Mouse (Mus musculus) testis, postnatal 14 days (tissue): ENCODE data around the gene H3f3b.

Source experiments
- DNase-seq: peaks from one replicate; pipeline ENCODE4 v3.0.0; 2021; ENCODE audit warnings: low spot score

The H3f3b gene

DNA sequence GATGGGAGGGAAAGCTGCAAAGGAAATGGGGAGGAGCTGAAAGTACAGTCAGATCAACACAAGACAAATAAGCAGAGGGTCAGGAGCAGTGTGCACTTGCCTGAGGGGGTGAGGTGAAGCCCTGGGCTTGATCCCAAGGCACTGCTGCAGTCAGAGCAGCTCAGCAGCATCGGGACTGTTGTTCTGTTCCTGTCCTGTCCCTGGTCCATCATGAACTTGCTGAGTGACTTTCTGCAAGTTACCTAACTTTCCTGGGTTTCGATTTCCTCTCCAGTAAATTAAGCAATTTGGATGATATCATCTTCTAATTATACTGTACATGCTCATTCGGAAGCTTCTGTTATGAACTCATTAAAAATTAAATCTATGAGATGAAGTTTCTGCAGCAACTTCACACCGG lies at the start of gene H3f3b:
H3f3b (minus strand) TSS at position 207 of the 400 bp plus-strand sequence.
- no peak for DNase-seq

DNA sequence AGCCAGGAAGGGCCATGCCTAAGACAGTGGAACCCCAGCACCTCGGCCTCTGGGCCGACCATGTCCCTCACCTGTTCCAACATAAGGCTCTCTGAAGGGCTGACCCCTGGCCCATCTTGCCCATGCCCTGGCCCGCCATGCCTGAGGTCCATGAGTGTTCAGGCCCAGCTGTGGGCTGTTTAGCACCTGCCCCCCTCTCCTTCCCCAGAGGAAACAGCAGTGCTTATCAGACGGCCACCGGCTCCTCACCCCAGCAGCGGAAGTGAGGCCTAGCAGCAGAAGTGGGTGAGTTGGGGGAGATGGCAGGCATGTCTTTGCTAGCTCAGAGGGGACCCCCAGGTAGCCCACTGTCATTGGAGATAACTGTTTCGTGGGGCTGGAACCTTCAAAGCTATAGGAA lies 49.1 kb upstream of the H3f3b start:
- no peak for DNase-seq

GRCm38 (mm10) chr11:116076266-116076540 lies 48.4 kb upstream of the H3f3b start:
- no peak for DNase-seq

GRCm38 (mm10) chr11:116075539-116076265 lies 47.9 kb upstream of the H3f3b start:
- peak; percentile 53 for DNase-seq

DNA sequence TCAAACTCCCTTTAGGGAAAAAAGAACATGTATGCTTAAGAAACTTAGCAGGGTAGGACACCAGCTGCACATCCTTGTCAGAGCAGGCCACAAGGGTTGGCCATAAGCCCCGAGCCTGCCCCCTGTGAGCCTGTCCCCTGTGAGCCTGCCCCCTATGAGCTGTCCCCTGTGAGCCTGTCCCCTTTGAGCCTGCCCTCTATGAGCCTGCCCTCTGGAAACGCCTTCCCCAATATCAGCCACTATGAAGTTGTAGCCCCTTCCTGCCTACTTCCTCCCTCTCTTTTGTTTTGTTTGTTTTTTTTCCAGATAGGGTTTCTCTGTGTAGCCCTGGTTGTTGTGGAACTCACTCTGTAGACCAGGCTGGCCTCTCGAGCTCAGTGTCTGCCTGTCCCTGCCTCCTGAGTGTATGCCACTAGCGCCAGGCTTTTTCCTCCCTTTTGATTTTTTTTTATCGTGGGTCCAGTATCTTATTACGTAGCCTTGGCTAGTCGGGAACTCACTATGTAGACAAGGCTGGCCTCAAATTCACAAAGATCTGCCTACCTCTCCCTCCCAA lies 46.8 kb upstream of the H3f3b start:
- no peak for DNase-seq

DNA sequence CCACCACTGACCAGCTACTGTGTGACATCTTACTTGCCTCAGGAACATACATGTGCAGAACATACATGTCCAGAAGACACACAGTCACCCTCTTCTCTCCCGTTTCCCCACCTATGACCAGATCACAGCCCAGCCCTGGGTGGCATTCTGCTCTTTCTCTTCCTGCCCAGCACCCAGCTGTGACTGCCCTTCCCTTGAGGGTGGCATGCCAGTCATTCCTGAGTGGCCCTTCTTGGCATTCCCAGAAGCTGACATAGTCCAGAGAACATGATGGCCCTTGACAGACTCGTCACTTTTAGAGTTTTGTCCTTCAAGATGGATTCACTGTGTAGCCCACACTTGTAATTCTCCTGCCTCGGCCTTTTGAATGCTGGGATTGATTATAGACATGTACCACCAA lies 44.8 kb upstream of the H3f3b start:
- no peak for DNase-seq

GRCm38 (mm10) chr11:116071510-116071909 lies 43.7 kb upstream of the H3f3b start:
- no peak for DNase-seq

- DNase-seq: no peak
These were observed 37.6 kb upstream of the H3f3b start for GRCm38 (mm10) chr11:116065345-116065744.

GRCm38 (mm10) chr11:116064187-116064867 lies 36.6 kb upstream of the H3f3b start:
- no peak for DNase-seq

- DNase-seq: no peak
These were observed 35.8 kb upstream of the H3f3b start for GRCm38 (mm10) chr11:116063562-116063961.

GRCm38 (mm10) chr11:116062521-116062920 lies 34.8 kb upstream of the H3f3b start:
- DNase-seq: no peak

GRCm38 (mm10) chr11:116061641-116062415 lies 34.1 kb upstream of the H3f3b start:
- no peak for DNase-seq

DNA sequence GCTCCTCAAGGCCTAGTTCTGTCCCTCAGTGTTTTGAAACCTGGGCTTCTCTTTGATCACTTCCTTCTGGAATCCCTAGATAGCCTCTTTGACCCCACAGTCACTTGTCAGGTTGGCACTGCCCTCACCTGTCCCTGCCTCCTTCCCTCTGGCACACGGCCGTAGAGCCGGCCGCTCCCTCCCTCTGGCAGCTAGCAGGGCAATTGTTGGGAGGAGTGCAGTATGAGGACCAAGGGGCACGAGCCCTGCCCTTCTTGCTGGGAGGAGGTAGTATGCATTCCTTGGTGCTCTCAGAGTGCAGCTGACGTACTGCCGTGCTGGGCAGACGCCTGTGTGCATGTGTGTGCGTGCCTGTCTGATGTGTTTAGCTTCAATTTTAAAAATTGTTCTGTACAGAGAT lies 32.8 kb upstream of the H3f3b start:
- DNase-seq: no peak

DNA sequence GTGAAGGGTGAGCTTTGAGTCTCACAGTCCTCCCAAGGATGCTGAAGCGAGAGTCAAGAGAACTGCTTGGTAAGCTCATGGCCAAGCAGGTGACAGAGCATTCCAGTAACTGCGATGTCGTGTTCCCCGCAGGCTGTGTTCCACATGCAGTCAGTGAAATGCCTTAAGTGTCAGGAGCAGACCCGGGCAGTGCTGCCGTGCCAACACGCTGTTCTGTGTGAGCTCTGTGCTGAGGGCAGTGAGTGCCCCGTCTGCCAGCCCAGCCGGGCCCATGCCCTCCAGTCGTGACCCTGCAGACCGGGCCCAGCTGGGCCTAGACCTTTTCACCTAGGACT lies 31.9 kb upstream of the H3f3b start:
- DNase-seq: no peak

DNA sequence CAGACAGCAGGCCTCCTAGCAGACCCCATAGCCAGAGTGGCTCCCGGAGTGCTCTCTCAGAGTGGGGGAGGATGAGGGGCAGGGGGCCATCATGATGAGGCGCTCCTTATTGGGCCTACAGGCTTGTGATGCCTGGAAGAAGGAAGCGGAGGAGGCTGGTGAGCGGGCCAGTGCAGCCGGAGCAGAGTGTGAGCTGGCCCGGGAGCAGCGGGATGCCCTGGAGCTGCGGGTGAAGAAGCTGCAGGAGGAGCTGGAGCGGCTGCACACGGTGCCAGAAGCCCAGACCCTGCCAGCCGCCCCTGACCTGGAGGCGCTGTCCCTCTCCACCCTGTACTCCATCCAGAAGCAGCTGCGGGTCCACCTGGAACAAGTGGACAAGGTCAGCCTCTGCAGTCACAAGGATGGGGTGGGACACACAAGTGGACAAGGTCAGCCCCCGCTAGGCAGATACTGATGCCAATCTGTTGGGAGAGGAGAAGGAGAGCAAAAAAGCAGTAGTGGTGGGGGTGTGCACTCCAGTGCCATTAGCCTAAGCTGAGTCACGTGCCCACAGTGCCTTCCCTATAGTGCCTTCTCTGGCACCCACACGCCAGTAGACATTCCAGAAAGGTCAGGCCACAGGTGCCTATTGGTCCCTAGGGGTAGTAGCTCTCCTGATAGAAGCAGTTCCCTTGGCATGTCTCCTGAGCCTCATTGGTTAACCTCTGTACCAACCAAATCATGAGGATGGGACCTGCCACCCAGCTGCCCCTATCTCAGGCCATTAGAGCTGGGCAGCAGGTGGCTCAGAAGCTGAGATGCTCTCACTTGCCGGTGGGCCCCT lies 31.3 kb upstream of the H3f3b start:
- DNase-seq: no peak

- DNase-seq: no peak
These were observed 30.4 kb upstream of the H3f3b start for GRCm38 (mm10) chr11:116058022-116058614.

GRCm38 (mm10) chr11:116057237-116057881 lies 29.6 kb upstream of the H3f3b start:
- DNase-seq: no peak

- DNase-seq: no peak
These were observed 28.1 kb upstream of the H3f3b start for GRCm38 (mm10) chr11:116055873-116056272.

DNA sequence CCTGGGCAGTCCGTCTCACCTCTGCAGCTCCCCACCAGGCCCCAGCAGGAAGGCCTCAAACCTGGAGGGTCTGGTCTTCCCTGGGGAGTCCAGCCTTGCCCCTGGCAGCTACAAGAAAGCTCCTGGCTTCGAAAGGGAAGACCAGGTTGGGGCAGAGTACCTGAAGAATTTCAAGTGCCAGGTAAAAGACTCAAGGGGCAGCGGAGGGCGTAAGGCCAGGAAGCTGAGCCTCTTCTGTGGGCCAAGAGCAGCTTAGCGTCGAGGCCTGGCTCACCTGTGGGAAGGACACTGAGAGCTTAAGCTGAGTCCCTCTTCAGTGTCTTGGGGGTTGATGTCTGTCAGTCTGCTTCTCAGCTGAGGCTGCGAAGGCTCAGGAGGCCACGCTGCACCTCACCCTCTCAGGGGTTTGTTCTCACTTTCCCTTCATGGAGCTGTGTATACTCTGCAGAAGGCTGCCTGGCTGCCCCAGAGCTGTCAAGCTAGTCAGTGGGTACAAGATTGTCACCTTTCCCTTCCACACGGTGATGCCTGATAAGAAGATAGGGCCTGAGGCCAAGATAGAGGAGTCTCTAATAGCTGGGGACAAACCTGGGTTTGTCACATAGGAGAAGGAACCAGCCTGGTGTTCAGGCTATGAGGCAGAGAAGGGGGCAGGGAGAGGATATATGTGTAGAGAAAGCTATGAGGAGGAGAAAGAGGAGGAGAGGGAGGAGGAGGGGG lies 25.9 kb upstream of the H3f3b start:
- no peak for DNase-seq

DNA sequence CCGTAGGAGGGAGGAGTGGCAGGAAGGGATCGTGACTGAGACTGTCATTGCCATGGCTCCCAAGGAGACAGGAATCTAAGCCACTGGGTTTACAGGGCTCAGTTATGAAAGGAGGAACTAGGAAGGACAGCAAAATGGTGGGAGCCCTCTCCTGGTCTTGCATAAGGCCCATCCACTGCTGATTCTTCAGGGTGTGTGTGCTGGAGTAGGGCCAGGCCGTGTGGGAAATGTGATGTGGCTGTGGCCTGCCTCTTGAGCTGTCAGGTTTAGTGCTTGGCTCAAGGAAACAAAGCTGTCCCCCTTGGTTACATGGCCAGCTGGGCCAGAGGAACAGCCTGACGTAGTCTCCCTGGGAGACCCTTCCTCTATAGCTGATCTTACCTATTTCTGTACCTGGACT lies 22.4 kb upstream of the H3f3b start:
- no peak for DNase-seq

GRCm38 (mm10) chr11:116049610-116050009 lies 21.8 kb upstream of the H3f3b start:
- DNase-seq: no peak
